Comparison of ENCODE assay signal across 14 mouse cellular contexts in the genomic region with DNA sequence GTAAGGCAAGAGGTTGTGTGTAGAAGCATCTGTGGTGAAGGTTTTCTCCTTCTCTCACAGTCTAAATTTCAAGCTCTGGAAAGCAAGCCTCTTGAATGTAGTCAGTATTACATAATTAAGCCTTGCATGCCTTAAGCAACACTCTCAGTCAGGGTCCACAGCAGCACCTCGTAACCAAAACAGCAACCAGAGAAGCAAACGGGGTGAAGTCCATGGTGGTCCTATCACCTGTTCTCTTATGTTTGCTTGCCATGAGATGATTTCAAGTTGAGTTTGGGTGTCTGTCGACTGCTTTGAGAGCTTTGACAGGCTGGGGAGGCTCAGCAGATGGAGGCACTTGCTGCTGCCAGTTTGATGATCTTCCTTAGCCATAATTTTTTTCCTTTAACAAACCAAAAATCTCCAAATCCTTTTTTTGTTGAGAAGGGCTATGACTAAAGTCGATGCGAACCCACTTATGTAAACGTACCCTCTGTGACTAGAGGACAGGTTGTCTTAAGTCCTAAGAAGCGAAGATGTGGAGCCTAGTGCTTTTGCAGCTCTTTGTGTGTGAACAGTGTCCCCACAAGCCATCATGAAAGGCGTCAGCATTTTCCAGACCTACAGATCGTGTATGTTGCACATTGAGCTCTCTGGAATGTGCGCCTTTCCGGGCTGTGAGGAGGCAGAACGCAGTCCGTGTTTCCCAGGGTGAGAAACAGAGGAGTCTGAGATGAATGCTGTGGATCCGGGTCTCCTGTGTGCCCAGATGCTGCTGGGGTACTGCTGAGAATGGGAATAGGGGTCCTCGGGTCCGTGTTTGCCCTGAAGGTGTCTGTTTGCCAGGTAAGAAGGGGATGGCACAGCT. TPM values are rescaled to one million over a fixed set of nuclear protein-coding genes. Genes with fewer than 3 reads are reported as not detected.
A peak's percentile ranks its signal among the peaks of the same experiment; 100 is the strongest.
DNase-seq lines count a peak whose midpoint lies in the region; ATAC-seq and TF ChIP-seq lines count a peak whose summit lies in the region.
"Had no signal": no experiment of that assay in that cellular context is flagged by ENCODE, and none has a peak within 500 bp of the region (broad histone marks: within the 10 kb centered on the region; RNA-seq: fewer than 3 reads in every experiment).

No protein-coding gene starts in this region.

- H3K27me3 ChIP-seq in forebrain, embryonic 15.5 days: no peaks in the 10 kb centered on the region
- H3K27me3 ChIP-seq in forebrain, embryonic 13.5 days: no peaks in the 10 kb centered on the region
- no peaks in the 10 kb centered on the region for H3K27me3 ChIP-seq in lung, embryonic 14.5 days (ENCODE audit: insufficient read depth, low read length)
- H3K27me3 ChIP-seq: CH12.LX; heart, embryonic 13.5 days had no signal

- H3K4me3 ChIP-seq in forebrain, embryonic 15.5 days: no peak overlapping the region
- no peak overlapping the region for H3K4me3 ChIP-seq in forebrain, embryonic 13.5 days
- H3K4me3 ChIP-seq in lung, embryonic 14.5 days (ENCODE audit: low read depth, low read length): no peak overlapping the region
- H3K4me3 ChIP-seq: heart, embryonic 13.5 days; myocyte had no signal

- 77% methylated on average over 16 of the region's 16 CpGs for WGBS in forebrain, embryonic 15.5 days
- WGBS in forebrain, embryonic 13.5 days: 87% methylated on average over 16 of the region's 16 CpGs
- WGBS in lung, embryonic 14.5 days: 79% methylated on average over 16 of the region's 16 CpGs

- H3K9me3 ChIP-seq in forebrain, embryonic 15.5 days: no peaks in the 10 kb centered on the region
- H3K9me3 ChIP-seq in forebrain, embryonic 13.5 days (replicated peaks): peaks cover 8% of the 10 kb centered on the region
- no peaks in the 10 kb centered on the region for H3K9me3 ChIP-seq in lung, embryonic 14.5 days (ENCODE audit: low read depth, low read length)

- H3K4me2 ChIP-seq in forebrain, embryonic 15.5 days (replicated peaks): no peak overlapping the region
- H3K4me2 ChIP-seq in forebrain, embryonic 13.5 days: no peak overlapping the region
- no peak overlapping the region for H3K4me2 ChIP-seq in lung, embryonic 14.5 days
- H3K4me2 ChIP-seq: heart, embryonic 13.5 days had no signal

- ATAC-seq in forebrain, embryonic 15.5 days (replicated peaks): no peak; the same call in none of the 2 replicates
- ATAC-seq in forebrain, embryonic 13.5 days: no peak; the same call in 1 of the 2 replicates
- no peak for ATAC-seq in lung, embryonic 14.5 days (ENCODE audit: insufficient read depth)
- ATAC-seq: intestine, postnatal 0 days had no signal

- TF ChIP-seq CTCF in lung, embryonic 14.5 days (IDR thresholded peaks at IDR 0.05; ENCODE audit: low read depth): no peak

- peaks cover 4% of the 10 kb centered on the region for H3K36me3 ChIP-seq in forebrain, embryonic 15.5 days
- peaks cover 9% of the 10 kb centered on the region for H3K36me3 ChIP-seq in forebrain, embryonic 13.5 days (ENCODE audit: poor library complexity, severe bottlenecking)
- peaks cover 12% of the 10 kb centered on the region; the same call in 1 of the 2 replicates for H3K36me3 ChIP-seq in lung, embryonic 14.5 days (ENCODE audit: insufficient read depth)

- H3K9ac ChIP-seq in forebrain, embryonic 15.5 days (replicated peaks): no peak overlapping the region
- H3K9ac ChIP-seq in forebrain, embryonic 13.5 days: no peak overlapping the region
- no peak overlapping the region for H3K9ac ChIP-seq in lung, embryonic 14.5 days
- H3K9ac ChIP-seq: heart, embryonic 13.5 days had no signal

- no peak for DNase-seq in lung, embryonic 14.5 days
- DNase-seq in lung, postnatal 14 days: no peak
- peak; percentile 49 for DNase-seq in layer of hippocampus, adult 9-11 months
- peak; percentile 15 for DNase-seq in right cerebral cortex, postnatal 14 days
- DNase-seq in ovary, postnatal 36 days (ENCODE audit: low spot score): no peak
- no peak for DNase-seq in adrenal gland, adult (ENCODE audit: inconsistent age in 2 of 2, low spot score in 1 of 2)
- DNase-seq: cerebellum, postnatal 14 days; kidney, postnatal 36 days had no signal

- peaks cover 5% of the 10 kb centered on the region; the same call in 1 of the 2 replicates for H3K4me1 ChIP-seq in forebrain, embryonic 15.5 days
- H3K4me1 ChIP-seq in forebrain, embryonic 13.5 days: no peaks in the 10 kb centered on the region
- no peaks in the 10 kb centered on the region for H3K4me1 ChIP-seq in lung, embryonic 14.5 days (ENCODE audit: insufficient read depth)
- H3K4me1 ChIP-seq: heart, embryonic 13.5 days had no signal

- H3K27ac ChIP-seq in forebrain, embryonic 15.5 days (replicated peaks): peak overlapping the region; percentile 52
- H3K27ac ChIP-seq in forebrain, embryonic 13.5 days: no peak overlapping the region
- H3K27ac ChIP-seq in lung, embryonic 14.5 days (ENCODE audit: low read depth): peak overlapping the region; percentile 15; the same call in 1 of the 2 replicates
- H3K27ac ChIP-seq: heart, embryonic 13.5 days had no signal

RNA-seq across cellular contexts. Expression of gene Plpp1, which starts 39.9 kb away (rescaled TPM):
- polyA plus RNA-seq in forebrain, embryonic 15.5 days (2015; fragmentation: Nextera tagmentation; extraction: Ambion mirVana): 38.0 and 39.3 TPM in 2 replicates
- polyA plus RNA-seq in forebrain, embryonic 13.5 days (2015; fragmentation: Nextera tagmentation; extraction: Ambion mirVana): 20.6 and 27.0 TPM in 2 replicates
- 52.7 and 58.5 TPM in 2 replicates for polyA plus RNA-seq in lung, embryonic 14.5 days (2014; fragmentation: Nextera tagmentation; extraction: Ambion mirVana)

Comparison
In these comparisons a context has a peak if more than half of its experiments do, and no peak if none do; other contexts are left out.
1. DNase-seq: peak in layer of hippocampus, adult 9-11 months (single experiment) and right cerebral cortex, postnatal 14 days (single experiment); none in lung, embryonic 14.5 days (single experiment), lung, postnatal 14 days (single experiment), ovary, postnatal 36 days (single experiment) and adrenal gland, adult (0 of 2).